Mouse (Mus musculus) naive thymus-derived CD4-positive, alpha-beta T cell, adult 2 months (primary cell): ENCODE data around the gene Bpnt1.

Source experiments
- DNase-seq: peaks from one replicate; pipeline ENCODE4 v3.0.0-alpha.2; 2011; ENCODE audit warnings: low read depth

Gene Bpnt1

GRCm38 (mm10) chr1:185331364-185331763 lies 585 bp upstream of the Bpnt1 start:
- no peak for DNase-seq

GRCm38 (mm10) chr1:185333651-185334050 lies 1.7 kb downstream of the Bpnt1 start:
- no peak for DNase-seq

- no peak for DNase-seq
Observed at GRCm38 (mm10) chr1:185334136-185334535, 2.2 kb downstream of the Bpnt1 start.

GRCm38 (mm10) chr1:185335231-185335765 lies 3.3 kb downstream of the Bpnt1 start:
- no peak for DNase-seq

- no peak for DNase-seq
Observed at GRCm38 (mm10) chr1:185336535-185336934, 4.6 kb downstream of the Bpnt1 start.

- DNase-seq: no peak
Observed at GRCm38 (mm10) chr1:185342441-185342840, 10.5 kb downstream of the Bpnt1 start.

- no peak for DNase-seq
Observed at GRCm38 (mm10) chr1:185343422-185343821, 11.5 kb downstream of the Bpnt1 start.

GRCm38 (mm10) chr1:185346188-185346587 lies 14.2 kb downstream of the Bpnt1 start:
- no peak for DNase-seq

- DNase-seq: no peak
Observed at GRCm38 (mm10) chr1:185349741-185350140, 17.8 kb downstream of the Bpnt1 start.

GRCm38 (mm10) chr1:185350611-185351010 lies 18.7 kb downstream of the Bpnt1 start:
- no peak for DNase-seq

- DNase-seq: peak; percentile 68
Observed at GRCm38 (mm10) chr1:185352151-185352550, 20.2 kb downstream of the Bpnt1 start.

GRCm38 (mm10) chr1:185353351-185353750 lies 21.4 kb downstream of the Bpnt1 start:
- no peak for DNase-seq

GRCm38 (mm10) chr1:185354731-185355130 lies 22.8 kb downstream of the Bpnt1 start:
- DNase-seq: no peak

GRCm38 (mm10) chr1:185356246-185356645 lies 24.3 kb downstream of the Bpnt1 start:
- DNase-seq: no peak

GRCm38 (mm10) chr1:185358211-185358610 lies 26.3 kb downstream of the Bpnt1 start:
- DNase-seq: no peak

GRCm38 (mm10) chr1:185362677-185363520 lies 30.9 kb downstream of the Bpnt1 start, which contains the start of gene Eprs:
Gene Eprs, plus strand, starts transcription at chr1:185363044.
- peak; percentile 99 for DNase-seq

- DNase-seq: peak; percentile 70
Observed at GRCm38 (mm10) chr1:185363526-185364182, 31.7 kb downstream of the Bpnt1 start.

GRCm38 (mm10) chr1:185364183-185364540 lies 32.2 kb downstream of the Bpnt1 start:
- no peak for DNase-seq

- no peak for DNase-seq
Observed at GRCm38 (mm10) chr1:185367383-185367782, 35.4 kb downstream of the Bpnt1 start.

- no peak for DNase-seq
Observed at GRCm38 (mm10) chr1:185369979-185370378, 38.0 kb downstream of the Bpnt1 start.

- DNase-seq: no peak
Observed at GRCm38 (mm10) chr1:185376390-185376789, 44.4 kb downstream of the Bpnt1 start.

- DNase-seq: no peak
Observed at GRCm38 (mm10) chr1:185377429-185377828, 45.5 kb downstream of the Bpnt1 start.

GRCm38 (mm10) chr1:185401615-185402014 lies 69.7 kb downstream of the Bpnt1 start:
- DNase-seq: no peak
